Mouse (Mus musculus) stomach, postnatal 0 days (tissue): Measurements from ENCODE around the gene Lrp6. TPM values are rescaled to one million over a fixed set of nuclear protein-coding genes. Genes with fewer than 3 reads are reported as not detected.

ENCODE experiments used
- ATAC-seq: fragments of 200-750 bp; cut with Nextera tagmentation; 2 replicates; pipeline ENCODE4 v1.8.0; 2017; ENCODE audit not compliant: low FRiP score, low TSS enrichment
- DNase-seq: peaks from one replicate; pipeline ENCODE4 v3.0.0-alpha.2; 2016; ENCODE audit warnings: low spot score
- H3K27ac ChIP-seq: fragments of 300-500 bp; sonication (generic); replicated peaks from 2 replicates; pipeline ENCODE4 v1.5.1; 2014; ENCODE audit warnings: mild to moderate bottlenecking, control low read depth
- H3K27me3 ChIP-seq: fragments of 300-500 bp; sonication (generic); 2 replicates; pipeline ENCODE4 v1.6.1; 2014; ENCODE audit warnings: low read length; ENCODE audit not compliant: control insufficient read depth, insufficient read depth
- H3K36me3 ChIP-seq: fragments of 300-500 bp; sonication (generic); 2 replicates; pipeline ENCODE4 v1.6.1; 2014; ENCODE audit warnings: low read length, mixed read lengths; ENCODE audit not compliant: control insufficient read depth, insufficient read depth
- H3K4me1 ChIP-seq: fragments of 300-500 bp; sonication (generic); replicated peaks from 2 replicates; pipeline ENCODE4 v1.6.1; 2014; ENCODE audit warnings: antibody characterized with exemption; ENCODE audit not compliant: control insufficient read depth, insufficient read depth
- H3K4me2 ChIP-seq: fragments of 300-500 bp; sonication (generic); replicated peaks from 2 replicates; pipeline ENCODE4 v1.6.1; 2014; ENCODE audit warnings: low read depth, mild to moderate bottlenecking, control low read depth, moderate library complexity
- H3K4me3 ChIP-seq: fragments of 300-500 bp; sonication (generic); 2 replicates; pipeline ENCODE4 v1.5.1; 2014; ENCODE audit warnings: low read depth, low read length, control low read depth
- H3K9ac ChIP-seq: fragments of 300-500 bp; sonication (generic); 2 replicates; pipeline ENCODE4 v1.6.1; 2014; ENCODE audit warnings: mild to moderate bottlenecking, low read length, control low read depth, mixed read lengths
- H3K9me3 ChIP-seq: fragments of 300-500 bp; sonication (generic); 2 replicates; pipeline ENCODE4 v1.6.1; 2016; ENCODE audit warnings: low read length; ENCODE audit not compliant: control insufficient read depth
- CTCF ChIP-seq: IDR thresholded peaks from 2 replicates; pipeline ENCODE4 v1.5.1; 2016; ENCODE audit warnings: antibody characterized with exemption, low read depth, mild to moderate bottlenecking, moderate library complexity
- EP300 ChIP-seq: optimal IDR thresholded peaks from 2 replicates; pipeline ENCODE3; 2016; ENCODE audit warnings: antibody characterized with exemption
- WGBS: fragments of 180-500 bp; shearing (Covaris S2); extraction: QIAGEN DNeasy Blood & Tissue Kit; methylation state at CpG from one replicate; pipeline ENCODE4 v1.1.7; 2014; 5-methylcytosine and 5-hydroxymethylcytosine counted together
- polyA plus RNA-seq: library from polyadenylated mRNA; unstranded; fragments of >200 nt; fragmentation: Nextera tagmentation; extraction: Ambion mirVana; gene quantifications from 2 replicates; pipeline ENCODE4 v1.2.1, GENCODE M21; 2015

The Lrp6 gene
- polyA plus RNA-seq, 1 experiment from 2014 or later = 12.1 TPM

GRCm38 (mm10) chr6:134413706-134414531 lies 152.8 kb downstream of the Lrp6 start:
- Histone ChIP-seq H3K9ac (no peak overlapping the region), H3K27me3 (no peaks in the 10 kb centered on the region), H3K4me1 (no peaks in the 10 kb centered on the region), H3K27ac (peak overlapping the region; percentile 56), H3K4me2 (peak overlapping the region; percentile 37), H3K4me3 (peak overlapping the region; percentile 3; the same call in 1 of the 2 replicates), H3K36me3 (no peaks in the 10 kb centered on the region), H3K9me3 (no peaks in the 10 kb centered on the region)
- DNase-seq (peak; percentile 69), ATAC-seq (peak; percentile 90)
- TF ChIP-seq CTCF (peak; percentile 46), EP300 (no peak)
- WGBS = 38% methylated on average over 18 of the region's 18 CpGs

GRCm38 (mm10) chr6:134407226-134407625 lies 159.5 kb downstream of the Lrp6 start:
- Histone ChIP-seq H3K9me3 (no peaks in the 10 kb centered on the region), H3K4me2 (no peak overlapping the region), H3K9ac (no peak overlapping the region), H3K4me1 (no peaks in the 10 kb centered on the region), H3K36me3 (no peaks in the 10 kb centered on the region), H3K27ac (no peak overlapping the region), H3K4me3 (no peak overlapping the region), H3K27me3 (no peaks in the 10 kb centered on the region)
- WGBS = 51% methylated on average over 5 of the region's 5 CpGs
- ATAC-seq (peak; percentile 35; the same call in 1 of the 2 replicates), DNase-seq (peak; percentile 34)
- TF ChIP-seq EP300 = no peak
- no peak for TF ChIP-seq CTCF

DNA sequence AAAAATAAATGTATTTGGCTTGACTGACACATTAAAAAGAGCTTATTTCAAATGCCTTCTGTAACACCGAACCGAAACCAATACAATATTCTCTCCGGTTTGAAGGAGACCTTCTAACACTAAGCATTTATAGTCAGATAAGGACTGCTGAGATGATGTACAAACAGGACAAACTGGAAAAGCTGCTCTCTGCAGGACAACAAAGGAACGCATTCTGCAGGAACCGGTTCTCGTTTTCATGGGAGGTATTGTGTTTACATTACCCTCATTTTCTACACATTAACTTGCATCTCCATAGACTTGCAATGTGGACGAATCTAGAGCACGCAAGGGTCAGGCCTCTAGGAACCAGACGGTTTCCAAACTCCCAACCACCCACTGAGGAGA lies 163.1 kb downstream of the Lrp6 start:
- Histone ChIP-seq H3K9me3 (no peaks in the 10 kb centered on the region), H3K36me3 (no peaks in the 10 kb centered on the region), H3K4me3 (peak overlapping the region; percentile 10; the same call in 1 of the 2 replicates), H3K9ac (no peak overlapping the region), H3K4me1 (no peaks in the 10 kb centered on the region), H3K27ac (peak overlapping the region; percentile 69), H3K27me3 (no peaks in the 10 kb centered on the region), H3K4me2 (peak overlapping the region; percentile 25; the same call in 1 of the 2 replicates)
- 46% methylated on average over 9 of the region's 9 CpGs for whole genome bisulfite sequencing
- peak; percentile 29 for TF ChIP-seq EP300
- TF ChIP-seq CTCF = no peak
- ATAC-seq (peak; percentile 86), DNase-seq (peak; percentile 70)

GRCm38 (mm10) chr6:134402914-134403683 lies 163.7 kb downstream of the Lrp6 start:
- H3K9ac ChIP-seq = no peak overlapping the region
- H3K27me3 ChIP-seq = no peaks in the 10 kb centered on the region
- H3K4me2 ChIP-seq = peak overlapping the region; percentile 25; the same call in 1 of the 2 replicates
- TF ChIP-seq EP300 (no peak), CTCF (peak; percentile 83)
- ATAC-seq (peak; percentile 61), DNase-seq (peak; percentile 83)
- H3K27ac ChIP-seq = peak overlapping the region; percentile 69
- H3K36me3 ChIP-seq = no peaks in the 10 kb centered on the region
- peak overlapping the region; percentile 10; the same call in 1 of the 2 replicates for H3K4me3 ChIP-seq
- WGBS = 35% methylated on average over 16 of the region's 16 CpGs
- H3K9me3 ChIP-seq = no peaks in the 10 kb centered on the region
- no peaks in the 10 kb centered on the region for H3K4me1 ChIP-seq

Other genes starting within 250 kb of the Lrp6 start
- gene Bcl2l14, start 170.6 kb downstream of the Lrp6 start, polyA plus RNA-seq = 27.4 and 29.6 TPM in 2 replicates
- gene Mansc1, start 65.5 kb upstream of the Lrp6 start, polyA plus RNA-seq = 17.1 and 18.2 TPM in 2 replicates
- 17.7 and 20.7 TPM in 2 replicates for gene Borcs5, start 72.5 kb upstream of the Lrp6 start, polyA plus RNA-seq
- 8.6 and 10.6 TPM in 2 replicates for gene Dusp16, start 225.7 kb upstream of the Lrp6 start, polyA plus RNA-seq